Comparison of ENCODE assay signal across 9 mouse cellular contexts in genomic region chr5:92763546-92763952, GRCm38 (mm10).
DNase-seq lines count a peak whose midpoint lies in the region; ATAC-seq and TF ChIP-seq lines count a peak whose summit lies in the region.
"Had no signal": no experiment of that assay in that cellular context is flagged by ENCODE, and none has a peak within 500 bp of the region (broad histone marks: within the 10 kb centered on the region; RNA-seq: fewer than 3 reads in every experiment).

No protein-coding gene starts in this region.

- ATAC-seq in lung, postnatal 0 days: peak; percentile 66
- no peak for ATAC-seq in stomach, embryonic 15.5 days (ENCODE audit: insufficient read depth, low FRiP score, low read depth)

- no peaks in the 10 kb centered on the region for H3K36me3 ChIP-seq in lung, postnatal 0 days (ENCODE audit: insufficient read depth, low read length)
- H3K36me3 ChIP-seq in stomach, embryonic 15.5 days: no peaks in the 10 kb centered on the region

- H3K4me2 ChIP-seq in lung, postnatal 0 days (replicated peaks; ENCODE audit: low read depth, low read length): no peak overlapping the region
- H3K4me2 ChIP-seq in stomach, embryonic 15.5 days: no peak overlapping the region

- peak; percentile 93 for TF ChIP-seq EP300 in lung, postnatal 0 days (IDR thresholded peaks at IDR 0.05)

- no peaks in the 10 kb centered on the region for H3K27me3 ChIP-seq in lung, postnatal 0 days (replicated peaks; ENCODE audit: insufficient read depth, low read length)
- no peaks in the 10 kb centered on the region for H3K27me3 ChIP-seq in stomach, embryonic 15.5 days (replicated peaks)
- H3K27me3 ChIP-seq: megakaryocyte, embryonic 14.5 days had no signal

- no peak overlapping the region for H3K9ac ChIP-seq in lung, postnatal 0 days (replicated peaks; ENCODE audit: low read depth)
- H3K9ac ChIP-seq in stomach, embryonic 15.5 days: no peak overlapping the region

- WGBS in lung, postnatal 0 days: 12% methylated on average over 4 of the region's 4 CpGs
- WGBS in stomach, embryonic 15.5 days: 11% methylated on average over 4 of the region's 4 CpGs

- DNase-seq in adrenal gland, adult (ENCODE audit: inconsistent age in 2 of 2, low spot score in 1 of 2): peak; percentile 9 to 78
- DNase-seq in adrenal gland, postnatal 4 days (ENCODE audit: low spot score in 2 of 2): no peak
- DNase-seq in lung, postnatal 0 days (ENCODE audit: low spot score): peak; percentile 75
- no peak for DNase-seq in lung, postnatal 14 days
- peak; percentile 18 for DNase-seq in heart, postnatal 4 days
- DNase-seq in gastrocnemius, adult 8-10 months (ENCODE audit: low spot score in 2 of 2): no peak
- no peak for DNase-seq in right cerebral cortex, postnatal 4 days

- H3K9me3 ChIP-seq in lung, postnatal 0 days (ENCODE audit: low read length): no peaks in the 10 kb centered on the region
- H3K9me3 ChIP-seq in stomach, embryonic 15.5 days: no peaks in the 10 kb centered on the region

- H3K4me1 ChIP-seq in lung, postnatal 0 days (ENCODE audit: insufficient read depth, low read depth, low read length): peaks cover 15% of the 10 kb centered on the region; the same call in 1 of the 2 replicates
- H3K4me1 ChIP-seq in stomach, embryonic 15.5 days: 0 out of 2 replicates have a peak, but pooled peaks cover 6% of the 10 kb centered on the region
- H3K4me1 ChIP-seq: megakaryocyte, embryonic 14.5 days had no signal

- H3K27ac ChIP-seq in lung, postnatal 0 days (ENCODE audit: low read length): peak overlapping the region; percentile 38; the same call in 1 of the 2 replicates
- H3K27ac ChIP-seq in stomach, embryonic 15.5 days: peak overlapping the region; percentile 61; the same call in 1 of the 2 replicates

- TF ChIP-seq CTCF in lung, postnatal 0 days (IDR thresholded peaks at IDR 0.05): no peak

- no peak overlapping the region for H3K4me3 ChIP-seq in lung, postnatal 0 days (ENCODE audit: low read depth, low read length)
- no peak overlapping the region for H3K4me3 ChIP-seq in stomach, embryonic 15.5 days (replicated peaks)
- H3K4me3 ChIP-seq: megakaryocyte, embryonic 14.5 days had no signal

Comparison
In these comparisons a context has a peak if more than half of its experiments do, and no peak if none do; other contexts are left out.
1. DNase-seq: peak in adrenal gland, adult (2 of 2), lung, postnatal 0 days (single experiment) and heart, postnatal 4 days (single experiment); none in adrenal gland, postnatal 4 days (0 of 2), lung, postnatal 14 days (single experiment), gastrocnemius, adult 8-10 months (0 of 2) and right cerebral cortex, postnatal 4 days (single experiment).